18 mouse cellular contexts compared by ENCODE assay signal in genomic region chr14:31165010-31165409, GRCm38 (mm10). TPM values are rescaled to one million over a fixed set of nuclear protein-coding genes. Genes with fewer than 3 reads are reported as not detected.
DNase-seq lines count a peak whose midpoint lies in the region; ATAC-seq lines count a peak whose summit lies in the region.
"Had no signal": no experiment of that assay in that cellular context is flagged by ENCODE, and none has a peak within 500 bp of the region (broad histone marks: within the 10 kb centered on the region; RNA-seq: fewer than 3 reads in every experiment).

No protein-coding gene starts in this region.

- H3K4me2 ChIP-seq in embryonic facial prominence, embryonic 15.5 days (replicated peaks), result no peak overlapping the region
- no peak overlapping the region for H3K4me2 ChIP-seq in hindbrain, embryonic 16.5 days (ENCODE audit: low read length)
- H3K4me2 ChIP-seq in midbrain, embryonic 14.5 days (ENCODE audit: low read length), result no peak overlapping the region
- H3K4me2 ChIP-seq: limb, embryonic 13.5 days; midbrain, embryonic 11.5 days had no signal

- no peaks in the 10 kb centered on the region for H3K9me3 ChIP-seq in embryonic facial prominence, embryonic 15.5 days (replicated peaks)
- H3K9me3 ChIP-seq in embryonic facial prominence, embryonic 10.5 days, result no peaks in the 10 kb centered on the region
- no peaks in the 10 kb centered on the region for H3K9me3 ChIP-seq in hindbrain, embryonic 10.5 days
- H3K9me3 ChIP-seq in hindbrain, embryonic 16.5 days (ENCODE audit: control insufficient read depth, low read length), result no peaks in the 10 kb centered on the region
- no peaks in the 10 kb centered on the region for H3K9me3 ChIP-seq in midbrain, embryonic 14.5 days (ENCODE audit: control insufficient read depth, low read length)
- H3K9me3 ChIP-seq: forebrain, embryonic 10.5 days; limb, embryonic 13.5 days had no signal

- peak; percentile 72 for DNase-seq in adrenal gland, postnatal 10 days
- no peak for DNase-seq in adrenal gland, postnatal 25 days
- DNase-seq in embryonic facial prominence, embryonic 10.5 days (ENCODE audit: low spot score), result no peak
- no peak for DNase-seq in hindbrain, embryonic 10.5 days (ENCODE audit: low spot score)
- DNase-seq in cerebellum, postnatal 10 days, result peak; percentile 60 to 69
- no peak for DNase-seq in midbrain, embryonic 14.5 days
- DNase-seq: embryo, embryonic 11 days; kidney, adult 8-10 months; retina, postnatal 1 day; thymus, adult 2 months had no signal

- WGBS in embryonic facial prominence, embryonic 15.5 days, result 66% methylated on average over 2 of the region's 2 CpGs
- 74% methylated on average over 2 of the region's 2 CpGs for WGBS in embryonic facial prominence, embryonic 10.5 days
- WGBS in hindbrain, embryonic 10.5 days, result 77% methylated on average over 2 of the region's 2 CpGs
- 61% methylated on average over 2 of the region's 2 CpGs for WGBS in hindbrain, embryonic 16.5 days
- 79% methylated on average over 2 of the region's 2 CpGs for WGBS in midbrain, embryonic 14.5 days

- H3K9ac ChIP-seq in embryonic facial prominence, embryonic 15.5 days, result no peak overlapping the region
- no peak overlapping the region for H3K9ac ChIP-seq in hindbrain, embryonic 16.5 days (ENCODE audit: low read depth, low read length)
- H3K9ac ChIP-seq in midbrain, embryonic 14.5 days (replicated peaks; ENCODE audit: low read length), result no peak overlapping the region
- H3K9ac ChIP-seq: limb, embryonic 13.5 days; liver, embryonic 14.5 days had no signal

- no peak overlapping the region for H3K4me3 ChIP-seq in embryonic facial prominence, embryonic 15.5 days (replicated peaks)
- H3K4me3 ChIP-seq in embryonic facial prominence, embryonic 10.5 days, result no peak overlapping the region
- no peak overlapping the region for H3K4me3 ChIP-seq in hindbrain, embryonic 10.5 days
- H3K4me3 ChIP-seq in hindbrain, embryonic 16.5 days (ENCODE audit: low read length), result no peak overlapping the region
- H3K4me3 ChIP-seq in midbrain, embryonic 14.5 days (replicated peaks; ENCODE audit: low read depth, low read length), result no peak overlapping the region
- H3K4me3 ChIP-seq: forebrain, embryonic 10.5 days; limb, embryonic 13.5 days had no signal

- H3K36me3 ChIP-seq in embryonic facial prominence, embryonic 15.5 days, result peaks cover 6% of the 10 kb centered on the region; the same call in 1 of the 2 replicates
- peaks cover 6% of the 10 kb centered on the region for H3K36me3 ChIP-seq in embryonic facial prominence, embryonic 10.5 days (replicated peaks)
- peaks cover 4% of the 10 kb centered on the region for H3K36me3 ChIP-seq in hindbrain, embryonic 10.5 days
- H3K36me3 ChIP-seq in hindbrain, embryonic 16.5 days (ENCODE audit: control insufficient read depth, insufficient read depth, low read length), result no peaks in the 10 kb centered on the region
- H3K36me3 ChIP-seq in midbrain, embryonic 14.5 days (ENCODE audit: control insufficient read depth, insufficient read depth, low read length), result peaks cover 2% of the 10 kb centered on the region

- peaks cover 17% of the 10 kb centered on the region for H3K4me1 ChIP-seq in embryonic facial prominence, embryonic 15.5 days
- peaks cover 39% of the 10 kb centered on the region for H3K4me1 ChIP-seq in embryonic facial prominence, embryonic 10.5 days
- peaks cover 31% of the 10 kb centered on the region for H3K4me1 ChIP-seq in hindbrain, embryonic 10.5 days (replicated peaks)
- H3K4me1 ChIP-seq in hindbrain, embryonic 16.5 days (ENCODE audit: control insufficient read depth, insufficient read depth, low read depth, low read length), result peaks cover 5% of the 10 kb centered on the region
- H3K4me1 ChIP-seq in midbrain, embryonic 14.5 days (ENCODE audit: control insufficient read depth, insufficient read depth, low read length), result no peaks in the 10 kb centered on the region

- H3K27ac ChIP-seq in embryonic facial prominence, embryonic 15.5 days (replicated peaks), result peak overlapping the region; percentile 49; the same call in 1 of the 2 replicates
- H3K27ac ChIP-seq in embryonic facial prominence, embryonic 10.5 days (replicated peaks), result no peak overlapping the region
- peak overlapping the region; percentile 29; the same call in 1 of the 2 replicates for H3K27ac ChIP-seq in hindbrain, embryonic 10.5 days
- no peak overlapping the region for H3K27ac ChIP-seq in hindbrain, embryonic 16.5 days (ENCODE audit: low read depth, low read length)
- H3K27ac ChIP-seq in midbrain, embryonic 14.5 days (replicated peaks; ENCODE audit: low read depth, low read length), result no peak overlapping the region
- H3K27ac ChIP-seq: hindbrain, postnatal 0 days; limb, embryonic 13.5 days; liver, embryonic 14.5 days had no signal

- no peaks in the 10 kb centered on the region for H3K27me3 ChIP-seq in embryonic facial prominence, embryonic 15.5 days
- no peaks in the 10 kb centered on the region for H3K27me3 ChIP-seq in embryonic facial prominence, embryonic 10.5 days (replicated peaks; ENCODE audit: low read depth, poor library complexity, severe bottlenecking)
- H3K27me3 ChIP-seq in hindbrain, embryonic 10.5 days (ENCODE audit: insufficient read depth, poor library complexity, severe bottlenecking), result no peaks in the 10 kb centered on the region
- H3K27me3 ChIP-seq in hindbrain, embryonic 16.5 days (replicated peaks; ENCODE audit: control insufficient read depth, insufficient read depth, low read length), result no peaks in the 10 kb centered on the region
- no peaks in the 10 kb centered on the region for H3K27me3 ChIP-seq in midbrain, embryonic 14.5 days (ENCODE audit: control insufficient read depth, insufficient read depth, low read length)
- H3K27me3 ChIP-seq: limb, embryonic 13.5 days had no signal

- no peak for ATAC-seq in embryonic facial prominence, embryonic 15.5 days (ENCODE audit: insufficient number of reproducible peaks, low FRiP score, low TSS enrichment, low read depth)
- ATAC-seq in hindbrain, embryonic 16.5 days, result no peak
- no peak for ATAC-seq in midbrain, embryonic 14.5 days (ENCODE audit: low FRiP score, low TSS enrichment)
- ATAC-seq: hindbrain, postnatal 0 days had no signal

RNA-seq across cellular contexts. Expression of gene Stab1, which starts 3.4 kb away (rescaled TPM):
- 10 to 100 TPM; 74.3 to 74.8 TPM for total RNA-seq in adrenal gland, postnatal 10 days (2021)
- total RNA-seq in adrenal gland, postnatal 25 days (2021), result 62.2 and 79.5 TPM in 2 replicates
- 50.6 and 66.2 TPM in 2 replicates for polyA plus RNA-seq in embryonic facial prominence, embryonic 15.5 days (2015; fragmentation: Nextera tagmentation; extraction: Ambion mirVana)
- polyA plus RNA-seq in embryonic facial prominence, embryonic 10.5 days (2016; fragmentation: Nextera tagmentation; extraction: Ambion mirVana), result 21.0 and 22.3 TPM in 2 replicates
- 23.0 and 25.7 TPM in 2 replicates for polyA plus RNA-seq in hindbrain, embryonic 10.5 days (2016; fragmentation: Nextera tagmentation; extraction: Ambion mirVana)
- 13.5 and 17.5 TPM in 2 replicates for polyA plus RNA-seq in hindbrain, embryonic 16.5 days (2015; fragmentation: Nextera tagmentation; extraction: Ambion mirVana)
- polyA plus RNA-seq in midbrain, embryonic 14.5 days (2014; fragmentation: Nextera tagmentation; extraction: Ambion mirVana), result 6.6 and 26.6 TPM in 2 replicates
- total RNA-seq: monocyte, adult 5-6 weeks had no signal

RNA-seq across cellular contexts. Expression of gene Nt5dc2, which starts 34.2 kb away (rescaled TPM):
- total RNA-seq in adrenal gland, postnatal 10 days (2021), result 10 to 100 TPM; 52.0 to 52.6 TPM
- total RNA-seq in adrenal gland, postnatal 25 days (2021), result 33.5 and 39.5 TPM in 2 replicates
- polyA plus RNA-seq in embryonic facial prominence, embryonic 15.5 days (2015; fragmentation: Nextera tagmentation; extraction: Ambion mirVana), result 393 and 421 TPM in 2 replicates
- 589 and 605 TPM in 2 replicates for polyA plus RNA-seq in embryonic facial prominence, embryonic 10.5 days (2016; fragmentation: Nextera tagmentation; extraction: Ambion mirVana)
- polyA plus RNA-seq in hindbrain, embryonic 10.5 days (2016; fragmentation: Nextera tagmentation; extraction: Ambion mirVana), result 610 and 619 TPM in 2 replicates
- 192 and 222 TPM in 2 replicates for polyA plus RNA-seq in hindbrain, embryonic 16.5 days (2015; fragmentation: Nextera tagmentation; extraction: Ambion mirVana)
- 234 and 284 TPM in 2 replicates for polyA plus RNA-seq in midbrain, embryonic 14.5 days (2014; fragmentation: Nextera tagmentation; extraction: Ambion mirVana)
- total RNA-seq: monocyte, adult 5-6 weeks had no signal

RNA-seq across cellular contexts. Expression of gene Smim4, which starts 36.3 kb away (rescaled TPM):
- 100 to 1,000 TPM in 1 of 2 experiments, 10 to 100 TPM in 1; 86.9 to 103 TPM for total RNA-seq in adrenal gland, postnatal 10 days (2021)
- 67.9 and 77.7 TPM in 2 replicates for total RNA-seq in adrenal gland, postnatal 25 days (2021)
- 61.3 and 67.3 TPM in 2 replicates for polyA plus RNA-seq in embryonic facial prominence, embryonic 15.5 days (2015; fragmentation: Nextera tagmentation; extraction: Ambion mirVana)
- 62.3 and 63.3 TPM in 2 replicates for polyA plus RNA-seq in embryonic facial prominence, embryonic 10.5 days (2016; fragmentation: Nextera tagmentation; extraction: Ambion mirVana)
- polyA plus RNA-seq in hindbrain, embryonic 10.5 days (2016; fragmentation: Nextera tagmentation; extraction: Ambion mirVana), result 67.8 and 74.2 TPM in 2 replicates
- 51.3 and 53.9 TPM in 2 replicates for polyA plus RNA-seq in hindbrain, embryonic 16.5 days (2015; fragmentation: Nextera tagmentation; extraction: Ambion mirVana)
- polyA plus RNA-seq in midbrain, embryonic 14.5 days (2014; fragmentation: Nextera tagmentation; extraction: Ambion mirVana), result 64.8 and 77.7 TPM in 2 replicates

RNA-seq across cellular contexts. Expression of gene Tnnc1, which starts 43.1 kb away (rescaled TPM):
- 10 to 100 TPM; 11.1 to 45.0 TPM for total RNA-seq in adrenal gland, postnatal 10 days (2021)
- total RNA-seq in adrenal gland, postnatal 25 days (2021), result 1.9 TPM in 1 of 2 replicates, not detected in the other
- polyA plus RNA-seq in embryonic facial prominence, embryonic 15.5 days (2015; fragmentation: Nextera tagmentation; extraction: Ambion mirVana), result 267 and 372 TPM in 2 replicates
- polyA plus RNA-seq in embryonic facial prominence, embryonic 10.5 days (2016; fragmentation: Nextera tagmentation; extraction: Ambion mirVana), result 3.0 and 6.2 TPM in 2 replicates
- 1.5 and 4.3 TPM in 2 replicates for polyA plus RNA-seq in hindbrain, embryonic 10.5 days (2016; fragmentation: Nextera tagmentation; extraction: Ambion mirVana)
- polyA plus RNA-seq in hindbrain, embryonic 16.5 days (2015; fragmentation: Nextera tagmentation; extraction: Ambion mirVana), result 2.3 and 15.0 TPM in 2 replicates
- 2.1 and 2.6 TPM in 2 replicates for polyA plus RNA-seq in midbrain, embryonic 14.5 days (2014; fragmentation: Nextera tagmentation; extraction: Ambion mirVana)
- total RNA-seq: monocyte, adult 5-6 weeks had no signal

RNA-seq across cellular contexts. Expression of gene Nisch, which starts 51.7 kb away (rescaled TPM):
- 100 to 1,000 TPM; 224 to 328 TPM for total RNA-seq in adrenal gland, postnatal 10 days (2021)
- total RNA-seq in adrenal gland, postnatal 25 days (2021), result 393 and 398 TPM in 2 replicates
- 394 and 407 TPM in 2 replicates for polyA plus RNA-seq in embryonic facial prominence, embryonic 15.5 days (2015; fragmentation: Nextera tagmentation; extraction: Ambion mirVana)
- polyA plus RNA-seq in embryonic facial prominence, embryonic 10.5 days (2016; fragmentation: Nextera tagmentation; extraction: Ambion mirVana), result 476 and 493 TPM in 2 replicates
- polyA plus RNA-seq in hindbrain, embryonic 10.5 days (2016; fragmentation: Nextera tagmentation; extraction: Ambion mirVana), result 432 and 459 TPM in 2 replicates
- polyA plus RNA-seq in hindbrain, embryonic 16.5 days (2015; fragmentation: Nextera tagmentation; extraction: Ambion mirVana), result 304 and 382 TPM in 2 replicates
- 280 and 343 TPM in 2 replicates for polyA plus RNA-seq in midbrain, embryonic 14.5 days (2014; fragmentation: Nextera tagmentation; extraction: Ambion mirVana)

Comparison
In these comparisons a context has a peak if more than half of its experiments do, and no peak if none do; other contexts are left out.
1. DNase-seq: peak in adrenal gland, postnatal 10 days (single experiment) and cerebellum, postnatal 10 days (2 of 2); none in adrenal gland, postnatal 25 days (single experiment), embryonic facial prominence, embryonic 10.5 days (single experiment), hindbrain, embryonic 10.5 days (single experiment) and midbrain, embryonic 14.5 days (single experiment).
2. H3K27ac ChIP-seq: peak in embryonic facial prominence, embryonic 15.5 days (single experiment) and hindbrain, embryonic 10.5 days (single experiment); none in embryonic facial prominence, embryonic 10.5 days (single experiment), hindbrain, embryonic 16.5 days (single experiment) and midbrain, embryonic 14.5 days (single experiment).